Mouse (Mus musculus) kidney, adult 2 months (tissue): ENCODE data around the gene Map9. TPM values are rescaled to one million over a fixed set of nuclear protein-coding genes. Genes with fewer than 3 reads are reported as not detected.
"Not testable (repeated sequence)": the region's sequence is repeated elsewhere in the genome, so short reads cannot be mapped to it uniquely, and the experiment has no call there.

Experiments used
- DNase-seq: peaks from one replicate; pipeline ENCODE4 v3.0.0; 2021
- H3K27ac ChIP-seq: fragments of 200-500 bp; 2 replicates; pipeline ENCODE4 v1.5.1; 2012; ENCODE audit warnings: low read depth, low read length, control low read depth, inconsistent platforms; ENCODE audit not compliant: insufficient read depth
- H3K27me3 ChIP-seq: fragments of 200-500 bp; replicated peaks from 2 replicates; pipeline ENCODE4 v1.6.1; 2012; ENCODE audit warnings: mild to moderate bottlenecking, moderate library complexity, low read length, inconsistent platforms; ENCODE audit not compliant: control insufficient read depth, insufficient read depth
- H3K36me3 ChIP-seq: fragments of 200-500 bp; 2 replicates; pipeline ENCODE4 v1.6.1; 2012; ENCODE audit warnings: mild to moderate bottlenecking, moderate library complexity, low read length, inconsistent platforms; ENCODE audit not compliant: control insufficient read depth, insufficient read depth
- H3K4me1 ChIP-seq: fragments of 200-500 bp; 2 replicates; pipeline ENCODE4 v1.6.1; 2011; ENCODE audit warnings: low read length; ENCODE audit not compliant: control insufficient read depth, insufficient read depth
- H3K4me3 ChIP-seq: fragments of 200-500 bp; 2 replicates; pipeline ENCODE4 v1.5.1; 2011; ENCODE audit warnings: mild to moderate bottlenecking, low read depth, low read length, control low read depth; ENCODE audit not compliant: insufficient read depth
- CTCF ChIP-seq: fragments of 200-500 bp; conservative IDR thresholded peaks from 2 replicates; pipeline ENCODE4 v1.5.1; 2011; ENCODE audit warnings: low read depth, mild to moderate bottlenecking, control low read depth, low read length, moderate library complexity, mixed read lengths; ENCODE audit not compliant: insufficient read depth, insufficient read length
- POLR2A ChIP-seq: fragments of 200-500 bp; IDR thresholded peaks from one replicate; pipeline ENCODE4 v1.6.1; 2011; ENCODE audit warnings: low read depth, low read length, control low read depth
- WGBS: fragments of 180-500 bp; shearing (Covaris S2); methylation state at CpG from one replicate; pipeline ENCODE4 v1.1.7; 2018; 5-methylcytosine and 5-hydroxymethylcytosine counted together
- polyA plus RNA-seq: library from polyadenylated mRNA; depleted of rRNA; stranded (reverse); fragments of >200 nt; gene quantifications from 2 replicates; pipeline ENCODE4 v1.2.3, GENCODE M21; 2012; rRNA removed

The Map9 gene
- polyA plus RNA-seq, 1 experiment: 1.2 TPM

- no peak overlapping the region for H3K27ac ChIP-seq
- no peaks in the 10 kb centered on the region for H3K27me3 ChIP-seq
- H3K4me3 ChIP-seq: no peak overlapping the region
- no peaks in the 10 kb centered on the region for H3K36me3 ChIP-seq
- 55% methylated on average over 2 of the region's 2 CpGs for WGBS
- H3K4me1 ChIP-seq: no peaks in the 10 kb centered on the region
- DNase-seq: no peak
- TF ChIP-seq CTCF: no peak
- TF ChIP-seq POLR2A: no peak
Measured at GRCm38 (mm10) chr3:82407432-82407831, 49.6 kb downstream of the Map9 start.

GRCm38 (mm10) chr3:82412397-82412796, 54.6 kb downstream of the Map9 start:
- TF ChIP-seq CTCF (no peak), POLR2A (no peak)
- Histone ChIP-seq H3K27me3 (no peaks in the 10 kb centered on the region), H3K27ac (no peak overlapping the region), H3K4me3 (no peak overlapping the region), H3K36me3 (no peaks in the 10 kb centered on the region), H3K4me1 (no peaks in the 10 kb centered on the region)
- DNase-seq: no peak

- no peaks in the 10 kb centered on the region for H3K4me1 ChIP-seq
- H3K27me3 ChIP-seq: no peaks in the 10 kb centered on the region
- DNase-seq: no peak
- H3K4me3 ChIP-seq: no peak overlapping the region
- H3K36me3 ChIP-seq: no peaks in the 10 kb centered on the region
- 85% methylated on average over 3 of the region's 3 CpGs for WGBS
- TF ChIP-seq CTCF: no peak
- no peak for TF ChIP-seq POLR2A
- H3K27ac ChIP-seq: no peak overlapping the region
Measured at GRCm38 (mm10) chr3:82417958-82418357, 60.1 kb downstream of the Map9 start.

GRCm38 (mm10) chr3:82435351-82435750, 77.5 kb downstream of the Map9 start:
- H3K27ac ChIP-seq: no peak overlapping the region
- H3K4me1 ChIP-seq: no peaks in the 10 kb centered on the region
- 86% methylated on average over 8 of the region's 8 CpGs for WGBS
- TF ChIP-seq CTCF: no peak
- no peak for TF ChIP-seq POLR2A
- DNase-seq: no peak
- no peaks in the 10 kb centered on the region for H3K36me3 ChIP-seq
- no peak overlapping the region for H3K4me3 ChIP-seq
- no peaks in the 10 kb centered on the region for H3K27me3 ChIP-seq

- TF ChIP-seq CTCF (no peak), POLR2A (no peak)
- WGBS: 40% methylated on average over 3 of the region's 3 CpGs
- no peaks in the 10 kb centered on the region for H3K36me3 ChIP-seq
- no peaks in the 10 kb centered on the region for H3K4me1 ChIP-seq
- no peak overlapping the region for H3K27ac ChIP-seq
- H3K4me3 ChIP-seq: no peak overlapping the region
- no peaks in the 10 kb centered on the region; the same call in 1 of the 2 replicates for H3K27me3 ChIP-seq
- no peak for DNase-seq
Measured at GRCm38 (mm10) chr3:82440976-82441375, 83.1 kb downstream of the Map9 start.

GRCm38 (mm10) chr3:82441601-82442000, 83.8 kb downstream of the Map9 start:
- not testable (repeated sequence) for H3K27me3 ChIP-seq, H3K4me1 ChIP-seq, H3K27ac ChIP-seq, H3K4me3 ChIP-seq, DNase-seq, H3K36me3 ChIP-seq

Other genes with a start within 250 kb of the Map9 start
- gene Gucy1a1, start 212.3 kb upstream of the Map9 start, polyA plus RNA-seq: 13.1 and 14.8 TPM in 2 replicates
- 0.19 TPM in 2 replicates for gene Npy2r, start 190.0 kb downstream of the Map9 start, polyA plus RNA-seq